Mouse (Mus musculus) frontal cortex, postnatal 14 days (tissue): ENCODE data around the gene Pdss2.

Experiments
- DNase-seq, 2 experiments: peaks; one replicate each; pipeline ENCODE4 v3.0.0; 2022; ENCODE audit warnings: low spot score in 2 of 2

The Pdss2 gene

GRCm38 (mm10) chr10:43435757-43436156, 214.5 kb downstream of the Pdss2 start:
- DNase-seq: no peak

GRCm38 (mm10) chr10:43439492-43439941, 218.2 kb downstream of the Pdss2 start:
- DNase-seq: no peak

GRCm38 (mm10) chr10:43440050-43440449, 218.8 kb downstream of the Pdss2 start:
- DNase-seq: no peak

DNA sequence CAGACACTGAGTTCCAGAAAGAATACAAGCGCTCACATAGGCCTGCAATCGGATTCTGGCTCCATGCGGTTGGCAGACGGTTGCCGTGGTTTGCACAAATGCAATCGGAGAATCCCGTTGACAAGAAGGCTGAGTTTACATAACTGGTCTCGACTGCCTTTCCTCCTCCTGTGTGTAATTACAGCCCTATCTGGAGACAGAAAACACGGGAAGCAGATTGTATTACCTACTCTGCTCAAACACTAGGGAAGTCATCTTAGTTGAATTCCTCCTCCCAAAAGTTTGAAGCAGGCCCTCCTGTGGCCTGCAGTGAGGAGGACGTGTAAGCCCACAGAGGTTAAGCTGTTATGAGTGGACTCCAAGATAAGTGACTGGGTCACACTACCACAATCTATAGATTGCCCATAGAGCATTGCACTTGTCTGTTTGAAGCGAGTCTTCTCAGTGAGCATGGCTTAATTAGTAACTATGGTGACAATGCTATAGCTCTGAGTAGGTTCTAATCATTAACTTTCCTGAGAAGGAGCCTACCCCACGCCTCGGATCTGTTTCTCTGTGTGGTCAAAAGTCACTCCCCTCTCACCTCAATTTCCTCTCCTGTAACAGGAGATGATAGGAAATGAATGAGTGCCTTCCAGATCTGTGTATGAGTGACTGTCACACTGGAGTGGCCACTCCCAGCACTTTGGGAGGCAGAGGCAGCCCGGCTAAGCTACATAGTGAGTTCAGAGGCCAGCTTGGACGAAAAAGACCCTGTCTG, 219.9 kb downstream of the Pdss2 start:
- DNase-seq: no peak

- DNase-seq: no peak
Measured at GRCm38 (mm10) chr10:43448656-43449055, 227.4 kb downstream of the Pdss2 start.

GRCm38 (mm10) chr10:43451848-43452662, 230.8 kb downstream of the Pdss2 start:
- peak; percentile 53 to 69 for DNase-seq

DNA sequence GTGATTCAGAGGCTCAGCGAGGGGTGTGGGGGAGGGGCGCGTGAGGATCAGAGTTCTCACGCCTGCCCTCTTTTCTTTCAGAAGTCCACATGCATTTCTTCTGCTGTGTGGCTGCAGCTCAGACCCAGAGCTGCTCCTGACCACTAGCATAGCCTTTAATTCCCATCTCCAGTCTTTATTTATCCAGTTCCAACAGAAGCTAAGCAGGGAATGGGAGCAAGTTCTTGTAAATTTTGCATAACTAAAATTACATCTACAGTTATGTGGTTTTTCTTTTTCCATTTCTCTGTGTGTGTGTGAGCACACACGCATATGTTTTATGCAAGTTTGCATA, 231.3 kb downstream of the Pdss2 start:
- no peak for DNase-seq

- DNase-seq: no peak
Measured at GRCm38 (mm10) chr10:43454219-43454618, 232.9 kb downstream of the Pdss2 start.

GRCm38 (mm10) chr10:43454671-43455070, 233.4 kb downstream of the Pdss2 start:
- no peak for DNase-seq

GRCm38 (mm10) chr10:43462821-43463220, 241.5 kb downstream of the Pdss2 start:
- no peak for DNase-seq

GRCm38 (mm10) chr10:43463227-43463626, 241.9 kb downstream of the Pdss2 start:
- no peak for DNase-seq

GRCm38 (mm10) chr10:43466223-43466622, 244.9 kb downstream of the Pdss2 start:
- no peak for DNase-seq

DNA sequence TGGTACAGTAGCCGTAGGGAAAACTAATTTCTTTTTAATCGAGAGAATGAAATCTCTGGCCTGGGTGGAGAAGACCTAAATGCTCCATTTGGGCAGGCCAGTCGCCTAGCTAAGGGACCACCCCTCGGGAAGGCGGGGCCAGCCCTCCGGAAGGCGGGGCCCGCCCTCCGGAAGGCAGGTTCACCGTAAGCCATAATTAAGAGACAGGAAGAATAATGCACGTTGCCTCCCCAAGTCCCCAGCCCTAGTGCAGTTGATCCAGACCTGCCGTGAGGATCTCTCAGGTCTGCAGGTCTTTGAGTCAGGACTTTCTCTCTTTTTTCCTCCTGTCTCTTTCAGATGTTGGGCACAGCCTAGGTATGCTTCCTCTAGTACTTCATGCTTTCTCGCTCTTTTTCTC, 246.4 kb downstream of the Pdss2 start:
- no peak for DNase-seq

- no peak for DNase-seq
Measured at GRCm38 (mm10) chr10:43468293-43468692, 247.0 kb downstream of the Pdss2 start.

- DNase-seq: peak in 1 of 2 experiments; percentile 15
Measured at GRCm38 (mm10) chr10:43475376-43475775, 254.1 kb downstream of the Pdss2 start.

- DNase-seq: no peak
Measured at GRCm38 (mm10) chr10:43477459-43477858, 256.2 kb downstream of the Pdss2 start.

DNA sequence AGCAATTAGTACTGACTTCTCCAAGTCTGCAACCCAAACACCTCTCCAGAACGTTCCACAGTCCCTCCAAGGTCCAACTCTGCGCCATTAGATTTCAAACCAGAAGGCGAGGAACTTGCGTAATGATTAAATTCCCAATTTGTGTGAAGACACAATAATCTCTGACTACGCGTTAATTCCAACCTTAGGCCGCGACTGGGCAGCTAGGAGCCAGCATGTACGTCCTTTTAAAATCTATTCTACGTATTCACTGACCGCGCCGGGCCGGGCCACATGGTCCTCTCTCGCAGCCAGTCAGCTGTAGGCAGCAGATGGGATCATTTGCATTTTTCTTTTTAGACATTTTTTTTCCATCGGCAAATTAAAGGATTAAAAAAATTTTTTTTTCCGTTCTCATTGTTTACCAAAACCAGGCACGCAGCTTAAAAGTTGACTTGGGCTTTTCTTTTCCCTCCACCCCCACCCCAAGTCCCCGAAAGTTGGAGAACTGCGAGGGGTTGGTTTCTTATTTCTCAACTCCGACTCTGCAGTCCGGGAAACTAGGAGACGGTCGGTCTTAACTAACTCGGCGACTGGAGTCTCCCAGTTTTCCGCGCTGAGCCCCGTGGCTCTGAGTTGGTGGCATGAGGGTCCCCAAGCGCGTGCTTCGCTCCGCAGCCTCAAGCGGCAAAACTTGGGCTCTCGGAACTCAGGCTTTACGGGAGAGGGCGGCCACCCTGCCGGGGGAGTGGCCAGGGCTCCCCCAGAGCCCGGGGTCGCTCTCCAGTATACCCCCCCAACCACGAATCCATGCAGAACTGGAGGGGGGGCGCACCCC, 256.8 kb downstream of the Pdss2 start:
- DNase-seq: peak; percentile 22 to 35

DNA sequence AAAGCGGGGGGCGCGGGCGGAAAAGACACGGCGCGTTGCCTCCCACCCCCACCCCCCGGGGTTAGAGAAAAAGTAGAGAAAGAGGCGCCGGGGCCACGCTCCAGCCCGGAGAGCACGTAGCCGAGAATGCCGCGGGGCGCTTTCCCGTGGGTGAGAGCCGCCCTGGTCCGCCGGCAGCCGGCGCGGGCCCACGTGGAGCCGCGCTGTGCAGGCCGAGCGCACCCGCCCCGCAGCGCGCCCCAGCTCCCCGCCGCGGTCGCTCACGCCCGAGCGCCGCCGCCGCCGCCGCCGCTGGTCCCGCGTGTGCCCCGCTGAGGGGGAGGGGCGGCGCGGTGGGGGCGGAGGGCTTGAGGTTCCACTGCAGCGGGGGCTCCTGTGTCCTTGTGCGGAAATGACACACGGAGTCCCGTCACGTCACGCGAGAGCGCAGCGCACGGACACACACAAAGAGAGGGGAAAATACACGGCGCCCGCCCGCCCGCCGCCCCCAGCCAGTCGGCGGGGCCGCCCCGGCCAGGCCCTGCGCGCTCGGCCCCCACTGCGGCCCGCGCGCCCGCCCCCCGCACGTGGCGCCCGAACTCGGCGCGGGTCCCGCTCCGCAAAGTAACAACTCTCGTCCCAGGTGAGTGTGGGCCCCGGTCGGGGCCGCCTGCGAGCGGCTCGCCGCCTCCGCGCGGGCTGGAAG, 257.6 kb downstream of the Pdss2 start, which contains the start of gene Bend3:
Gene Bend3, plus strand, starts transcription at position 81 of the 685 bp plus-strand sequence.
- peak; percentile 43 to 57 for DNase-seq

- peak; percentile 41 to 54 for DNase-seq
Measured at GRCm38 (mm10) chr10:43479436-43480157, 258.3 kb downstream of the Pdss2 start.

DNA sequence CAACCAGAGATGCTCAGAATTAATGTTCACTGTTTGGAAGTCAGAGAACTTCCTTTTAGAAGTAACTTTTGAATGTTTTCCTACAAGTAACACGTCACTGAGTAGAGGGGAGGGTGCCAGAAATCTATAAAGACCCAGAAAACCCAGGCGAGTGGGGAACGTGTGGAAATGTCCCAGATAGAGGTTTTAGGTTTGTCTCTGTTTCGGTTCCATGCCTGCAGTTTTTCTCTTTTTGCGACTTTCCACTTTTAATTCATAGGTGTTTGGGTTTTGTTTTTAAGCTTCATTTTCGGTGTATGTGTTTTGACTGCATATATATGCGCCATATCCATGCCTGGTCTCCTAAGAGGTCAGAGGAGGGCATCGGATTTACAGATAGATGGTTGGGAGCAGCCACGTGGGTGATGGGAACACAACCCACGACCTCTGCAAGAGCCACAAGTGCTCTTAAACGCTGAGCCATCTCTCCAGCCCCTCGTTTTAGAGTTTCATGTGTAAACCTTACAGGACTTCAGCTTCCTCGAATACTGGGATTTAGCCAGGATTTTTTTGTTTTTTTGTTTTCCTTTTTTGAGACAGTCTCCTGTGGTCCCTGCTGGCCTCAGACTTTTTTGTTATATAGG, 259.1 kb downstream of the Pdss2 start:
- no peak for DNase-seq
